Mouse (Mus musculus): ENCODE measurements around the gene Dcun1d3.
A peak's percentile ranks its signal among the peaks of the same experiment; 100 is the strongest.

The Dcun1d3 gene

GRCm38 (mm10) chr7:119875776-119876440 lies 20.2 kb downstream of the Dcun1d3 start:
- DNase-seq (ENCODE audit: low read depth in 2 of 2, low spot score in 2 of 2), result no peak

- DNase-seq (ENCODE audit: low read depth in 2 of 2, low spot score in 2 of 2), result no peak
Observed at GRCm38 (mm10) chr7:119873050-119873449, 23.0 kb downstream of the Dcun1d3 start.

GRCm38 (mm10) chr7:119872204-119872603 lies 23.9 kb downstream of the Dcun1d3 start:
- no peak for DNase-seq (ENCODE audit: low read depth in 2 of 2, low spot score in 2 of 2)

GRCm38 (mm10) chr7:119866136-119866535 lies 30.0 kb downstream of the Dcun1d3 start:
- DNase-seq (ENCODE audit: low read depth in 2 of 2, low spot score in 2 of 2), result no peak

GRCm38 (mm10) chr7:119864500-119864899 lies 31.6 kb downstream of the Dcun1d3 start:
- DNase-seq (ENCODE audit: low read depth in 2 of 2, low spot score in 2 of 2), result no peak

- DNase-seq (ENCODE audit: low read depth in 2 of 2, low spot score in 2 of 2), result no peak
Observed at GRCm38 (mm10) chr7:119862167-119862566, 33.9 kb downstream of the Dcun1d3 start.

GRCm38 (mm10) chr7:119861335-119862091 lies 34.6 kb downstream of the Dcun1d3 start:
- DNase-seq (ENCODE audit: low read depth in 2 of 2, low spot score in 2 of 2), result peak; percentile 48 to 54

GRCm38 (mm10) chr7:119860971-119861334 lies 35.1 kb downstream of the Dcun1d3 start:
- DNase-seq (ENCODE audit: low read depth in 2 of 2, low spot score in 2 of 2), result no peak

- no peak for DNase-seq (ENCODE audit: low read depth in 2 of 2, low spot score in 2 of 2)
Observed at GRCm38 (mm10) chr7:119860554-119860953, 35.5 kb downstream of the Dcun1d3 start.

GRCm38 (mm10) chr7:119860116-119860515 lies 36.0 kb downstream of the Dcun1d3 start:
- DNase-seq (ENCODE audit: low read depth in 2 of 2, low spot score in 2 of 2), result no peak

GRCm38 (mm10) chr7:119859476-119859875 lies 36.6 kb downstream of the Dcun1d3 start:
- no peak for DNase-seq (ENCODE audit: low read depth in 2 of 2, low spot score in 2 of 2)

- DNase-seq (ENCODE audit: low read depth in 2 of 2, low spot score in 2 of 2), result no peak
Observed at GRCm38 (mm10) chr7:119855031-119855430, 41.1 kb downstream of the Dcun1d3 start.

- no peak for DNase-seq (ENCODE audit: low read depth in 2 of 2, low spot score in 2 of 2)
Observed at GRCm38 (mm10) chr7:119854362-119854761, 41.7 kb downstream of the Dcun1d3 start.

- DNase-seq (ENCODE audit: low read depth in 2 of 2, low spot score in 2 of 2), result no peak
Observed at GRCm38 (mm10) chr7:119853186-119853585, 42.9 kb downstream of the Dcun1d3 start.

GRCm38 (mm10) chr7:119852494-119852893 lies 43.6 kb downstream of the Dcun1d3 start:
- DNase-seq (ENCODE audit: low read depth in 2 of 2, low spot score in 2 of 2), result no peak

- DNase-seq (ENCODE audit: low read depth in 2 of 2, low spot score in 2 of 2), result no peak
Observed at GRCm38 (mm10) chr7:119850737-119851136, 45.4 kb downstream of the Dcun1d3 start.

- peak in 1 of 2 experiments; percentile 19 for DNase-seq (ENCODE audit: low read depth in 2 of 2, low spot score in 2 of 2)
Observed at GRCm38 (mm10) chr7:119849096-119849495, 47.0 kb downstream of the Dcun1d3 start.

GRCm38 (mm10) chr7:119847396-119847795 lies 48.7 kb downstream of the Dcun1d3 start:
- no peak for DNase-seq (ENCODE audit: low read depth in 2 of 2, low spot score in 2 of 2)

GRCm38 (mm10) chr7:119845541-119845940 lies 50.6 kb downstream of the Dcun1d3 start:
- DNase-seq (ENCODE audit: low read depth in 2 of 2, low spot score in 2 of 2), result no peak

GRCm38 (mm10) chr7:119841820-119842449 lies 54.2 kb downstream of the Dcun1d3 start:
- DNase-seq (ENCODE audit: low read depth in 2 of 2, low spot score in 2 of 2), result no peak

- peak; percentile 55 to 72 for DNase-seq (ENCODE audit: low read depth in 2 of 2, low spot score in 2 of 2)
Observed at GRCm38 (mm10) chr7:119835996-119836777, 59.9 kb downstream of the Dcun1d3 start.
